Mouse (Mus musculus): ENCODE measurements around the gene 1700020L24Rik. TPM values are rescaled to one million over a fixed set of nuclear protein-coding genes. Genes with fewer than 3 reads are reported as not detected.
A peak's percentile ranks its signal among the peaks of the same experiment; 100 is the strongest.

1700020L24Rik gene
- total and polyA plus RNA-seq, 3 experiments = 0.60 TPM; not detected in 2

DNA sequence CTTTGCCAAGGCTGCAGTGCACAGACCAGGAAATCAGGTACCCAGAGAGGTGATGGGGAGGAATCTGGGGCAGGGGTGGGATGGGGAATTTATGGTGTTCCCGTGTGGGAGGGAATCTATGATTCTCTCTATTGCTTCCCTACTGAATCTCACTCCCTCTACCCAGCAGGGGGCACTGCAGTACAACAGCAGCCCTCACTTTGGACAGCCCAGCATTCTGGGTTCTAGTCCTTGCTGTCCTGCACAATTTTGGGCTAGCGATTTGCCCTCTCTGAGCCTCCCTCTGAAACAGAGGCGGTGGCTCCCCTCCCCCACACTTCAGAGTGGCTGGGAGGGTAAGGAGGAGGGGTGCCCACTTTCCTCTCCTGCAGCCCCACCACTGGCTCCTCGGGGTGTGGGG lies 17.1 kb upstream of the 1700020L24Rik start:
- Histone ChIP-seq H3K4me3 (ENCODE audit: control insufficient read depth in 1 of 2, insufficient read depth in 1 of 2, low read depth in 2 of 2, low read length in 2 of 2) (no peak overlapping the region), H3K4me1 (ENCODE audit: control insufficient read depth in 1 of 2, insufficient read depth in 2 of 2, low read length in 2 of 2) (no peaks in the 10 kb centered on the region), H3K9me3 (replicated peaks; ENCODE audit: insufficient read depth, low read length) (no peaks in the 10 kb centered on the region), H3K36me3 (ENCODE audit: control insufficient read depth in 1 of 2, insufficient read depth in 2 of 2, low read length in 2 of 2) (no peaks in the 10 kb centered on the region), H3K9ac (ENCODE audit: control insufficient read depth, low read depth, low read length, poor library complexity, severe bottlenecking) (no peak overlapping the region), H3K79me2 (ENCODE audit: control insufficient read depth, insufficient read depth, low read length, poor library complexity) (no peaks in the 10 kb centered on the region), H3K27ac (ENCODE audit: control insufficient read depth, low read depth, low read length) (no peak overlapping the region), H3K27me3 (ENCODE audit: control insufficient read depth in 1 of 2, insufficient read depth in 2 of 2, low read length in 2 of 2) (no peaks in the 10 kb centered on the region)
- DNase-seq (ENCODE audit: low read depth, low spot score) = peak; percentile 37
- no peak for TF ChIP-seq E2F4 (IDR thresholded peaks at IDR 0.05; ENCODE audit: borderline replicate concordance, low read depth, low read length)
- TF ChIP-seq POLR2A (IDR thresholded peaks at IDR 0.05; ENCODE audit: control insufficient read depth in 1 of 2, insufficient read depth in 1 of 2, low read depth in 1 of 2, low read length in 2 of 2, poor library complexity in 1 of 2) = no peak
- no peak for TF ChIP-seq ZKSCAN1 (IDR thresholded peaks at IDR 0.05; ENCODE audit: low read depth, low read length)
- peak; percentile 46 to 64 (median 59) for TF ChIP-seq CTCF (IDR thresholded peaks at IDR 0.05 in 2 of 3, conservative IDR thresholded peaks at IDR 0.05 in 1 of 3; ENCODE audit: control insufficient read depth in 1 of 3, insufficient read depth in 1 of 3, low read depth in 2 of 3, low read length in 3 of 3, poor library complexity in 1 of 3, severe bottlenecking in 1 of 3)
- TF ChIP-seq SMC3 (IDR thresholded peaks at IDR 0.05; ENCODE audit: low read depth, low read length) = peak; percentile 28
- no peak for TF ChIP-seq BHLHE40 (IDR thresholded peaks at IDR 0.05; ENCODE audit: borderline replicate concordance, low read depth, low read length)
- no peak for TF ChIP-seq USF2 (IDR thresholded peaks at IDR 0.05; ENCODE audit: borderline replicate concordance in 1 of 2, insufficient read depth in 1 of 2, low read depth in 1 of 2, low read length in 2 of 2)
- TF ChIP-seq RAD21 (IDR thresholded peaks at IDR 0.05; ENCODE audit: low read depth, low read length) = peak; percentile 49

DNA sequence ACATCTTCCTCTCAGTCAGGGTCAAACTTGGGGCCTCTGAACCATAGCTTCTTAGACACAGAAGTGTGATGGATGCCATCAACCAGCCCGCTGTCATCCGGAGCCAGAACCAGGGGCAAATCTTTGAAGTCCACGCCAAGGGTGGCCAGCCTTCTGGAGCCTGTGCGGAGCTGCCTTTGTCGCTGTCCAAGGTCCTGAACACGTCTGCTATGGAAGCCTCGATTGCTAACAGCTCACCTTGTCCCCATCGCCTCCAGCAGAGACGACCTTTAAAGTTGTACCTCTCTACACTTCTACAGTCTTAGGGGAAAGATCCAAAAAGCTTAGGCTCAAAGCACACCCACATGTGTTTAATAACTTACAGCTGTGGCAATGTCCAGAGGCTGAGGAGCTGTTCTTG lies 16.2 kb upstream of the 1700020L24Rik start:
- H3K4me3 ChIP-seq (ENCODE audit: control insufficient read depth in 1 of 2, insufficient read depth in 1 of 2, low read depth in 2 of 2, low read length in 2 of 2) = no peak overlapping the region
- H3K4me1 ChIP-seq (ENCODE audit: control insufficient read depth in 1 of 2, insufficient read depth in 2 of 2, low read length in 2 of 2) = no peaks in the 10 kb centered on the region
- peak; percentile 85 for DNase-seq (ENCODE audit: low read depth, low spot score)
- no peaks in the 10 kb centered on the region for H3K9me3 ChIP-seq (replicated peaks; ENCODE audit: insufficient read depth, low read length)
- H3K27me3 ChIP-seq (ENCODE audit: control insufficient read depth in 1 of 2, insufficient read depth in 2 of 2, low read length in 2 of 2) = no peaks in the 10 kb centered on the region
- H3K36me3 ChIP-seq (ENCODE audit: control insufficient read depth in 1 of 2, insufficient read depth in 2 of 2, low read length in 2 of 2) = no peaks in the 10 kb centered on the region; a peak in 1 of 4 replicates
- no peak for TF ChIP-seq KAT2A (conservative IDR thresholded peaks at IDR 0.05; ENCODE audit: low read depth, low read length)
- no peak for TF ChIP-seq ZMIZ1 (IDR thresholded peaks at IDR 0.05; ENCODE audit: low read depth, low read length)
- TF ChIP-seq RCOR1 (IDR thresholded peaks at IDR 0.05; ENCODE audit: low read depth, low read length) = no peak
- peak; percentile 59; the same call in 1 of the 2 replicates for TF ChIP-seq MXI1 (IDR thresholded peaks at IDR 0.05; ENCODE audit: low read depth, low read length)
- TF ChIP-seq SIN3A (IDR thresholded peaks at IDR 0.05; ENCODE audit: low read length) = peak; percentile 81
- no peak for TF ChIP-seq MAZ (IDR thresholded peaks at IDR 0.05; ENCODE audit: low read depth, low read length)
- no peak for TF ChIP-seq RAD21 (IDR thresholded peaks at IDR 0.05; ENCODE audit: low read depth, low read length)
- H3K79me2 ChIP-seq (ENCODE audit: control insufficient read depth, insufficient read depth, low read length, poor library complexity) = no peaks in the 10 kb centered on the region
- no peak overlapping the region for H3K9ac ChIP-seq (ENCODE audit: control insufficient read depth, low read depth, low read length, poor library complexity, severe bottlenecking)
- H3K27ac ChIP-seq (ENCODE audit: control insufficient read depth, low read depth, low read length) = no peak overlapping the region

DNA sequence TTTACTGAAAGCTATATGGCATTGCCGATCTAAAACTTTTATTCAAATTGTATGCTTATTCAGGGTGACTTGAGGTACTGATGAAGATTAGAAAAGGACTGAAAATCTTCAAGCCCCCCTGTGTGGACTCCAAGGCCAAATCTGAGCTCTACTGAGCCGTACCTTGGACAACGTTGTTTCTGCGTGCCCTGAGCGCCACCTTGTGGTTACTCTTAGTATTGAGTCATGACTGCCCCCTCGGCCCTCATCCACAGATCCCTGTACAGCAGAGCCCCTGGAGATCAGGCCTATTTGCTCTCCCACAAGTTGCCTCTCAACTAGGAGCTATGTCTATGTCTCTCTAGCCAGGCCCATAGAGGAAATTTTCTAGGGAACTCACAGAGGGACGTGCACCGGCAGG lies 12.8 kb upstream of the 1700020L24Rik start:
- no peak overlapping the region for H3K4me3 ChIP-seq (ENCODE audit: control insufficient read depth in 1 of 2, insufficient read depth in 1 of 2, low read depth in 2 of 2, low read length in 2 of 2)
- peak; percentile 81 for DNase-seq (ENCODE audit: low read depth, low spot score)
- no peaks in the 10 kb centered on the region for H3K9me3 ChIP-seq (replicated peaks; ENCODE audit: insufficient read depth, low read length)
- peaks cover 0 to 3% of the 10 kb centered on the region in 2 experiments; a peak in 3 of 4 replicates for H3K27me3 ChIP-seq (ENCODE audit: control insufficient read depth in 1 of 2, insufficient read depth in 2 of 2, low read length in 2 of 2)
- TF ChIP-seq RCOR1 (IDR thresholded peaks at IDR 0.05; ENCODE audit: low read depth, low read length) (no peak), SMC3 (IDR thresholded peaks at IDR 0.05; ENCODE audit: low read depth, low read length) (peak; percentile 83), RAD21 (IDR thresholded peaks at IDR 0.05; ENCODE audit: low read depth, low read length) (peak; percentile 98), MAFK (IDR thresholded peaks at IDR 0.05; ENCODE audit: borderline replicate concordance, low read depth, low read length) (no peak), TBP (IDR thresholded peaks at IDR 0.05; ENCODE audit: low read depth, low read length) (peak; percentile 41; the same call in 1 of the 2 replicates), ZC3H11A (IDR thresholded peaks at IDR 0.05; ENCODE audit: low read depth, low read length) (peak; percentile 82), CTCF (IDR thresholded peaks at IDR 0.05 in 2 of 3, conservative IDR thresholded peaks at IDR 0.05 in 1 of 3; ENCODE audit: control insufficient read depth in 1 of 3, insufficient read depth in 1 of 3, low read depth in 2 of 3, low read length in 3 of 3, poor library complexity in 1 of 3, severe bottlenecking in 1 of 3) (peak; percentile 79 to 99 (median 97)), USF1 (IDR thresholded peaks at IDR 0.05; ENCODE audit: low read depth, low read length) (no peak)
- peaks cover 0 to 5% of the 10 kb centered on the region in 2 experiments; a peak in 1 of 4 replicates for H3K36me3 ChIP-seq (ENCODE audit: control insufficient read depth in 1 of 2, insufficient read depth in 2 of 2, low read length in 2 of 2)
- H3K79me2 ChIP-seq (ENCODE audit: control insufficient read depth, insufficient read depth, low read length, poor library complexity) = no peaks in the 10 kb centered on the region
- H3K9ac ChIP-seq (ENCODE audit: control insufficient read depth, low read depth, low read length, poor library complexity, severe bottlenecking) = no peak overlapping the region
- H3K4me1 ChIP-seq (ENCODE audit: control insufficient read depth in 1 of 2, insufficient read depth in 2 of 2, low read length in 2 of 2) = peaks cover 0 to 12% of the 10 kb centered on the region in 2 experiments; a peak in 2 of 4 replicates
- H3K27ac ChIP-seq (ENCODE audit: control insufficient read depth, low read depth, low read length) = no peak overlapping the region
